Mouse (Mus musculus) embryonic facial prominence, embryonic 14.5 days (tissue): ENCODE data around the gene Aldh2. TPM values are rescaled to one million over a fixed set of nuclear protein-coding genes. Genes with fewer than 3 reads are reported as not detected.

Source experiments
- ATAC-seq: fragments of 200-750 bp; cut with Nextera tagmentation; 2 replicates; pipeline ENCODE4 v1.8.0; 2017; ENCODE audit warnings: low read depth, moderate number of reproducible peaks, moderate TSS enrichment
- DNase-seq: peaks from one replicate; pipeline ENCODE4 v3.0.0-alpha.2; 2015; ENCODE audit warnings: low spot score
- H3K27ac ChIP-seq: fragments of 300-500 bp; sonication (generic); replicated peaks from 2 replicates; pipeline ENCODE4 v1.5.1; 2014; ENCODE audit warnings: low read depth, mild to moderate bottlenecking, low read length, moderate library complexity
- H3K27me3 ChIP-seq: fragments of 300-500 bp; sonication (generic); replicated peaks from 2 replicates; pipeline ENCODE4 v1.6.1; 2014; ENCODE audit warnings: low read length; ENCODE audit not compliant: control insufficient read depth, insufficient read depth
- H3K36me3 ChIP-seq: fragments of 300-500 bp; sonication (generic); 2 replicates; pipeline ENCODE4 v1.6.1; 2014; ENCODE audit warnings: low read length, mixed read lengths; ENCODE audit not compliant: control insufficient read depth, insufficient read depth
- H3K4me1 ChIP-seq: fragments of 300-500 bp; sonication (generic); 2 replicates; pipeline ENCODE4 v1.6.1; 2014; ENCODE audit warnings: antibody characterized with exemption, low read length; ENCODE audit not compliant: control insufficient read depth, insufficient read depth
- H3K4me2 ChIP-seq: fragments of 300-500 bp; sonication (generic); 2 replicates; pipeline ENCODE4 v1.6.1; 2014; ENCODE audit warnings: low read depth, mild to moderate bottlenecking, low read length, moderate library complexity, mixed read lengths
- H3K4me3 ChIP-seq: fragments of 300-500 bp; sonication (generic); 2 replicates; pipeline ENCODE4 v1.5.1; 2014; ENCODE audit warnings: low read depth, mild to moderate bottlenecking, low read length
- H3K9ac ChIP-seq: fragments of 300-500 bp; sonication (generic); 2 replicates; pipeline ENCODE4 v1.6.1; 2014; ENCODE audit warnings: low read depth, mild to moderate bottlenecking, low read length, moderate library complexity, mixed read lengths
- H3K9me3 ChIP-seq: fragments of 300-500 bp; sonication (generic); 2 replicates; pipeline ENCODE4 v1.6.1; 2016; ENCODE audit warnings: low read length; ENCODE audit not compliant: control insufficient read depth
- WGBS: fragments of 180-500 bp; shearing (Covaris S2); extraction: QIAGEN DNeasy Blood & Tissue Kit; methylation state at CpG from one replicate; pipeline ENCODE4 v1.1.7; 2014; 5-methylcytosine and 5-hydroxymethylcytosine counted together
- polyA plus RNA-seq: library from polyadenylated mRNA; unstranded; fragments of >200 nt; fragmentation: Nextera tagmentation; extraction: Ambion mirVana; gene quantifications from 2 replicates; pipeline ENCODE4 v1.2.1, GENCODE M21; 2014

The Aldh2 gene
- polyA plus RNA-seq, 1 experiment from 2014 or later = 87.8 TPM

DNA sequence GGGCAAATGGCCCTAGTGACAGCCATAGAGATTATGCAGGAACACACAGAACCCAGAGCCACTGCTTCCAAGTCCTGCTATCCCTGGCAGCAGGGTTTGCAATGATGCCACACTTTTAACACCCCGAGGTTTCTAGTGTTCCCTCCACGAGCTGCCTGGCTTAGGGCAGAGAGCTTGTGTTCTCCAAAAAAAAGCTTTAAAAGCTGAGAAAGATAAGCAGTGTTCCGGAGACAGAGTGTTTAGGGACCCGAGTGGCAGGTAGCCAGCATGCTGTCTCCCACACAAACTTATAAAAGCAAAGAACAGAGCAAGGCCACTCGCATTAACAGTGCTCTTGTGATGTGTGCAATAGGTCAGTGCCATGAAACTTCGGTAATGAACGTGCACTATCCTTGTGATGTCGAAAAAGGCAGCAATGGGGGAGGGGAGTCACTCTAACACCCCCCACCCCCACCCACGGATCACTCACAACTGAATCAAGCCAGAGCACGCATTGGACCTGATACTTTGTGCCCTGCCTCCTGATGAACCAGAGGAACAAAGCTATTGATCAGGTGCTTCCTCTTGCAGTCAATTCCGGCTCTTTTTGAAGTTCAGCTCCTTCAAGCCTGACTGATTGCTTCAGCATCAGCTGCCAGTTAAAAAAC, 2.1 kb downstream of the Aldh2 start:
- DNase-seq (no peak), ATAC-seq (no peak)
- no peaks in the 10 kb centered on the region for H3K27me3 ChIP-seq
- H3K4me2 ChIP-seq = no peak overlapping the region; the same call in 1 of the 2 replicates
- 0 out of 2 replicates have a peak, but pooled peaks cover 8% of the 10 kb centered on the region for H3K4me1 ChIP-seq
- H3K9me3 ChIP-seq = no peaks in the 10 kb centered on the region
- no peak overlapping the region for H3K9ac ChIP-seq
- WGBS = 65% methylated on average over 11 of the region's 11 CpGs
- H3K27ac ChIP-seq = no peak overlapping the region
- no peaks in the 10 kb centered on the region for H3K36me3 ChIP-seq
- no peak overlapping the region for H3K4me3 ChIP-seq

DNA sequence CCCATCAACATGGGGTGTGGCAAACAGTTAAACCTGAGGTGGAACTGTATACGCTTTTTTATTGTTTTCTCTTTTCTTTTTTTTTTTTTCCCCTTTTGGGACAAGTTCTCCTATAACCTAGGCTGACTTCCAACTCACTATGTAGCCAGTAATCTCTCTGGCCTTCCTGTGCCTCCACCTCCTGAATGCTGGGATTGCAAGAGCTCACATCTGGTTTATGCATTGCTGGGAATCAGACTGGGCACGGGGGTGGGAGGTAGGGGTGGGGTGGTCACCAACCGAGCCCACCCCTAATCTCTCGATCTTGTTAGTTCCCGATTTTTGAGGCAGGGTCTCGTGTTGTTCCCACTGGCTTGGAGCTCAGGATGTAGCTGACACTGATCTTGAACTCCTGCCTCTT, 3.7 kb downstream of the Aldh2 start:
- Histone ChIP-seq H3K4me1 (0 out of 2 replicates have a peak, but pooled peaks cover 8% of the 10 kb centered on the region), H3K27ac (no peak overlapping the region), H3K9me3 (no peaks in the 10 kb centered on the region), H3K27me3 (no peaks in the 10 kb centered on the region), H3K36me3 (no peaks in the 10 kb centered on the region), H3K9ac (no peak overlapping the region), H3K4me3 (no peak overlapping the region), H3K4me2 (no peak overlapping the region)
- no peak for ATAC-seq
- no peak for DNase-seq
- 78% methylated on average over 6 of the region's 6 CpGs for WGBS

GRCm38 (mm10) chr5:121586400-121587039, 7.1 kb downstream of the Aldh2 start:
- no peak for ATAC-seq
- 59% methylated on average over 6 of the region's 6 CpGs for WGBS
- H3K27me3 ChIP-seq = no peaks in the 10 kb centered on the region

DNA sequence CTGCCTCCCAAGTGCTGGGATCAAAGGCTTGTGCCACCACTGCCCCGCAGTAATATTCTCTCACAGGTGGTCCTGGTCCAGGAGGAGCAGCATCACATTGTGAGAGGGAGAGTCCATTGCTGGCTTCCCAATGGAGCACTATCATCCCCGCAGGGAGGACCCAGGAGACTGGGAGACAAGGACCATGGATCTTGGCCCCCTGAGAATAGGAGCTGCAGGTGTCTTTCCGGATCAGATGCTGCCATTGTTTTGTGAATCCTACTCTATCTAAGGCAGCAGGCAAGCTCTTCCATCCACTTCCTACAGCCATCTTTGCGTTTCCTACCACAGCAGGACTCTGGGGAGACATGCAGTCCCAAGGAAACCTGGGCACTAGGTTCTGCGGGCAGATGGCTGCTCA, 7.9 kb downstream of the Aldh2 start:
- Histone ChIP-seq H3K27me3 (no peaks in the 10 kb centered on the region), H3K4me3 (no peak overlapping the region), H3K36me3 (peaks cover 2% of the 10 kb centered on the region; the same call in 1 of the 2 replicates), H3K9me3 (no peaks in the 10 kb centered on the region), H3K9ac (no peak overlapping the region), H3K27ac (no peak overlapping the region), H3K4me1 (peaks cover 9% of the 10 kb centered on the region), H3K4me2 (no peak overlapping the region)
- WGBS = 88% methylated on average over 5 of the region's 5 CpGs
- DNase-seq = no peak
- ATAC-seq = no peak

More at GRCm38 (mm10) chr5:121586400-121587039, 7.1 kb downstream of the Aldh2 start:
- DNase-seq = peak; percentile 31
- Histone ChIP-seq H3K4me2 (no peak overlapping the region), H3K27ac (no peak overlapping the region), H3K9me3 (no peaks in the 10 kb centered on the region), H3K9ac (no peak overlapping the region), H3K4me3 (no peak overlapping the region), H3K4me1 (peaks cover 9% of the 10 kb centered on the region), H3K36me3 (no peaks in the 10 kb centered on the region)

GRCm38 (mm10) chr5:121585005-121585404, 8.6 kb downstream of the Aldh2 start:
- ATAC-seq (no peak), DNase-seq (no peak)
- no peak overlapping the region for H3K9ac ChIP-seq
- H3K9me3 ChIP-seq = no peaks in the 10 kb centered on the region
- WGBS = 92% methylated on average over 10 of the region's 10 CpGs
- H3K4me3 ChIP-seq = no peak overlapping the region
- no peak overlapping the region for H3K4me2 ChIP-seq
- peaks cover 9% of the 10 kb centered on the region for H3K36me3 ChIP-seq
- peaks cover 9% of the 10 kb centered on the region for H3K4me1 ChIP-seq
- no peaks in the 10 kb centered on the region for H3K27me3 ChIP-seq
- H3K27ac ChIP-seq = no peak overlapping the region

DNA sequence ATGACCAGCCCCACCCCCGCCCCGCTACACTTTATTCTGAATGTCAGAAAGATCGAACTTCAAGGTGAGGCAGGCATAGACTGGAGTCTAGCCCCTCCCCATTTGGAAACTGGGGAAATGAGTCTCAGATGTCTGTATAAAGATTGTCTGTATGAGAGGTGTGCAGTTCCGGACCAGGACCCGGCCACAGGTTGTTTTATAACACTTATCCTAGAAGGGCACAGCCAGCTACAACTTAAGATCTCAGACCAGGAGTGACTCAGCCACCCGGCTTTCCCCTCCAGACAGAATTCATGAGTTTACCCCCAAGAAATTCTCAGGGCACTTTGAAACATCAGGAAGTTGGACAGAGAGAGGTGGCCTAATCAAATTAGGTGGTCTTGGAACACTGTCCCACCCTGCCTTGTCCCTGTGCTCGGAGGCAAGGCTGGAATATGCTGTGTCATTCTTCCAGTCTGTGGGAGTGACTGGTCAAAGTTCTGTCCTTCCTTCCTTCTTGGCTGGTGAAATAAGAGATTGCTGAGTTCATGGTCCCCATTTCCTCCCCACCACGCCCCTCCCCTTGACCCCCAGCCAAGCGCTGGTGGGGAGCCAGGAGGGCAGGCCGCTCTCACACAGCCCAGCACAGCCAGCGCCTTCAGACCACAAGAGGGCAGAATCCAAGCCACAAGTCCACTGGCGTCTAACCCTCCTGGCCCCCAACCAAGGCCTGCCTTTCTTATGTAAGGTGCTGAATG, 9.7 kb downstream of the Aldh2 start:
- WGBS = 57% methylated on average over 10 of the region's 12 CpGs
- Histone ChIP-seq H3K27me3 (no peaks in the 10 kb centered on the region), H3K4me1 (peaks cover 9% of the 10 kb centered on the region), H3K4me3 (no peak overlapping the region), H3K9ac (no peak overlapping the region), H3K36me3 (peaks cover 19% of the 10 kb centered on the region), H3K4me2 (no peak overlapping the region), H3K9me3 (no peaks in the 10 kb centered on the region), H3K27ac (no peak overlapping the region)
- ATAC-seq (peak; percentile 75; the same call in 1 of the 2 replicates), DNase-seq (peak; percentile 81)

DNA sequence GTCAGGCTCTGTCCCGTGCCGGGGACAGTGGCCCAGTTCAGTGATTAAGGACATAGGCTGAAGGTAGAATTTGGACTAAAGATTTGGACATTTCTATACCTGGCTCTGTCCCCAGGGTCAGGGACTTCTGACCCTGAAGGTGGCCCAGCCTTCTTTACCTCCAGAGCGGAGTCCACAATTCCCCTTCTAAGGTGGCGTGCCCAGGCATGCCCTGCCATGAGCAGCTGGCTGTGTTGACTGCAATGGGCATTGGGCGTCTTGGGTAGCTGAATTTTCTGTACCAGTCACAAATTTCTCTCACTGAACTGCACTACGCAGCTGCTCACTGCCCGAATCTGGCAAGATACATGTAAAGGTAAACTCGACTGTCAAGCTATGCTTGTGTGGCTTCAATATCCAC, 11.7 kb downstream of the Aldh2 start:
- H3K4me2 ChIP-seq = no peak overlapping the region
- WGBS = 86% methylated on average over 8 of the region's 8 CpGs
- H3K4me1 ChIP-seq = peaks cover 9% of the 10 kb centered on the region
- H3K27ac ChIP-seq = no peak overlapping the region
- H3K4me3 ChIP-seq = no peak overlapping the region
- DNase-seq (no peak), ATAC-seq (no peak)
- no peaks in the 10 kb centered on the region for H3K9me3 ChIP-seq
- peaks cover 30% of the 10 kb centered on the region for H3K36me3 ChIP-seq
- no peaks in the 10 kb centered on the region for H3K27me3 ChIP-seq
- H3K9ac ChIP-seq = no peak overlapping the region

DNA sequence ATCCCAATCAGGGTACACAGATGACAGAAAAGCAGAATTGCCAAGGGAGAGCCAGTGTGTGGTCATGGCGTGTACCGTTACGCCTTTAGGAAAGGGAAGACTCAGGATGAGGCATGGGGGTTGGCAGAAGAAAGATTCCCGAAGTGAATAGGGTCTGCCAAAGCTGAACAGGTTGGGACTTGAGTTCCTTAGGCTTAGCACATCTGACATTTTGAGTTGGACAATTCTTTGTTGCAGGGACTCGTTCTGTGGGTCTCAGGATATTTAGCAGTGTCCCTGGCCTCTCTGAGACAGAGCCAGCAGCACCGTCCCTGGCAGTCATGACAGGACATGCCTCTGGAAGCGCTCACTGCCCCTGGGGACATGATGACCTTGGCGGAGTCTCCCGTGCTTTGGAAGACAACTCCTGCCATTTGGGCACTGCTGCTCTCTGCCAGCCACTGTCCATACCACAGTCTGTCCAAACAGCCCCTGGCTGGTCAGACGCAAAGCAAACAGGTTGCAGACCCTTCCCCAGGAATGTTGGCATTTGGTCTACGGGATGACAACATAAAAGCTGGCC, 16.6 kb downstream of the Aldh2 start:
- Histone ChIP-seq H3K36me3 (peaks cover 61% of the 10 kb centered on the region), H3K27ac (no peak overlapping the region)
- DNase-seq = no peak

More for the DNA sequence above, 16.6 kb downstream of the Aldh2 start:
- H3K4me3 ChIP-seq = no peak overlapping the region
- no peaks in the 10 kb centered on the region for H3K4me1 ChIP-seq
- H3K4me2 ChIP-seq = no peak overlapping the region
- H3K9ac ChIP-seq = no peak overlapping the region
- WGBS = 80% methylated on average over 11 of the region's 11 CpGs
- no peaks in the 10 kb centered on the region for H3K9me3 ChIP-seq
- H3K27me3 ChIP-seq = no peaks in the 10 kb centered on the region
- ATAC-seq = no peak
